Mouse (Mus musculus): ENCODE measurements around the gene Stmn3.

DNA sequence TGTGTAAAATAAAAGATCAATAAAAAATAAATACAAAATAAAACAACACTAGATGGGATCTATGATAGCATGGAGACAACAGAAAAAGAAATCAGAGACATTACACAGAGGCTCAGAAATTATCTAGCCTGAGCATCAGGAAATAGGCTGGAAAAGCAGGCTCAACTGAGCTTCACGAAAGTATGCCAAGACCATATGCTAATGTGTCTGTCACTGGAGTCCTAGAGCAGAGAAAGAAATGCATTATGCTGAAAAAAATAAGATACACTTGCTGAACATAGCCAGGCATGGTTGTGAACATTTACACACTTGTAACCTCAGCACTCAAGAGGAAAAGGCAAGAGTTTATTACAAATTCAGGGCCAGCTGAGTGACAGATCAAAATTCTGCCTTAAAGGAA, 34.3 kb downstream of the Stmn3 start:
- TF ChIP-seq CTCF (IDR thresholded peaks at IDR 0.05; ENCODE audit: low read depth, low read length) (no peak), EP300 (IDR thresholded peaks at IDR 0.05; ENCODE audit: insufficient read depth, low read depth, low read length) (no peak)
